8 mouse cellular contexts compared by ENCODE assay signal in the genomic region with DNA sequence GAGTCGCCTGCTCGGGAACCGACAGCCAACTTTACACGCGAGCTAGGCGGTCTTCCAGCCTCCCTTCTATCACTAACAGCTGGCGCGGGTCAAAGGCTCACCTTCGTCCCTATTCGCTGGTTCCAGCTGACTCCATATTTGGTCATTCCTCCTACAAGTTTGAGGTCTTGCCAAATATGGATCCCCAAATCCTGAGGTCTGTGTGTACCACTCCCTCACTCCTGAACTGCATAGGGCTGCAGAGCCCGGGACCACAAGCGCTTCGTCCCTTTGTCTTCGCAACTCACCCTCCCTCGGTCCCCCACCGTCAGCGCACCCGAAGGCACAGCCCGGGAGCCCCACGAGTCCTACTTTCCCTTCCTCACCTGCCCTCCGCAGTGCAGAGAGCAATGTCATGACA. TPM values are rescaled to one million over a fixed set of nuclear protein-coding genes. Genes with fewer than 3 reads are reported as not detected.
DNase-seq lines count a peak whose midpoint lies in the region; ATAC-seq and TF ChIP-seq lines count a peak whose summit lies in the region.

No protein-coding gene starts in this region.

- no peaks in the 10 kb centered on the region for H3K27me3 ChIP-seq in embryonic facial prominence, embryonic 12.5 days
- H3K27me3 ChIP-seq in limb, embryonic 13.5 days: no peaks in the 10 kb centered on the region
- H3K27me3 ChIP-seq in midbrain, embryonic 15.5 days (replicated peaks): no peaks in the 10 kb centered on the region
- no peaks in the 10 kb centered on the region for H3K27me3 ChIP-seq in spleen, adult 2 months (ENCODE audit: control insufficient read depth, insufficient read depth, low read length)

- peaks cover 9% of the 10 kb centered on the region for H3K4me1 ChIP-seq in embryonic facial prominence, embryonic 12.5 days
- H3K4me1 ChIP-seq in limb, embryonic 13.5 days: peaks cover 14% of the 10 kb centered on the region
- H3K4me1 ChIP-seq in midbrain, embryonic 15.5 days: no peaks in the 10 kb centered on the region; the same call in 1 of the 2 replicates
- peaks cover 2% of the 10 kb centered on the region; the same call in 1 of the 2 replicates for H3K4me1 ChIP-seq in spleen, adult 2 months (ENCODE audit: control insufficient read depth, insufficient read depth, insufficient read length)

- H3K9ac ChIP-seq in embryonic facial prominence, embryonic 12.5 days: peak overlapping the region; percentile 81
- H3K9ac ChIP-seq in limb, embryonic 13.5 days: peak overlapping the region; percentile 82
- H3K9ac ChIP-seq in midbrain, embryonic 15.5 days: peak overlapping the region; percentile 82

- ATAC-seq in embryonic facial prominence, embryonic 12.5 days (ENCODE audit: insufficient number of reproducible peaks, insufficient read depth, low FRiP score, low TSS enrichment): peak; percentile 89
- ATAC-seq in limb, embryonic 13.5 days (ENCODE audit: low FRiP score, low read depth): peak; percentile 89
- ATAC-seq in midbrain, embryonic 15.5 days (replicated peaks): peak; percentile 91

- H3K4me3 ChIP-seq in embryonic facial prominence, embryonic 12.5 days: peak overlapping the region; percentile 76
- H3K4me3 ChIP-seq in limb, embryonic 13.5 days: peak overlapping the region; percentile 66
- H3K4me3 ChIP-seq in midbrain, embryonic 15.5 days: peak overlapping the region; percentile 82
- H3K4me3 ChIP-seq in spleen, adult 2 months (ENCODE audit: extremely low read depth, insufficient read depth, insufficient read length): peak overlapping the region; percentile 98

- TF ChIP-seq CTCF in spleen, adult 2 months (IDR thresholded peaks at IDR 0.05; ENCODE audit: extremely low read depth, insufficient read depth, insufficient read length, insufficient replicate concordance): no peak

- peak; percentile 90 for DNase-seq in 3T3-L1 (ENCODE audit: low read depth, low spot score)
- peak; percentile 68 for DNase-seq in adrenal gland, postnatal 25 days
- DNase-seq in heart, adult 11 months: peak; percentile 98
- peak; percentile 78 for DNase-seq in kidney, adult 11 months
- DNase-seq in spleen, adult 2 months (ENCODE audit: low read depth in 1 of 2, low spot score in 2 of 2): peak; percentile 34 to 53

- peaks cover 9% of the 10 kb centered on the region for H3K36me3 ChIP-seq in embryonic facial prominence, embryonic 12.5 days
- peaks cover 11% of the 10 kb centered on the region for H3K36me3 ChIP-seq in limb, embryonic 13.5 days
- 0 out of 2 replicates have a peak, but pooled peaks cover 2% of the 10 kb centered on the region for H3K36me3 ChIP-seq in midbrain, embryonic 15.5 days (replicated peaks)
- peaks cover 5% of the 10 kb centered on the region; the same call in 1 of the 2 replicates for H3K36me3 ChIP-seq in spleen, adult 2 months (ENCODE audit: control insufficient read depth, insufficient read depth, low read length)

- no peak for TF ChIP-seq POLR2A in spleen, adult 2 months (IDR thresholded peaks at IDR 0.05; ENCODE audit: low read depth, low read length)

- peak overlapping the region; percentile 96 for H3K27ac ChIP-seq in embryonic facial prominence, embryonic 12.5 days
- peak overlapping the region; percentile 95 for H3K27ac ChIP-seq in limb, embryonic 13.5 days
- H3K27ac ChIP-seq in midbrain, embryonic 15.5 days: peak overlapping the region; percentile 89
- peak overlapping the region; percentile 96 for H3K27ac ChIP-seq in spleen, adult 2 months (ENCODE audit: insufficient read depth, low read length)

- no peaks in the 10 kb centered on the region for H3K9me3 ChIP-seq in embryonic facial prominence, embryonic 12.5 days
- H3K9me3 ChIP-seq in limb, embryonic 13.5 days: no peaks in the 10 kb centered on the region
- no peaks in the 10 kb centered on the region for H3K9me3 ChIP-seq in midbrain, embryonic 15.5 days

- WGBS in embryonic facial prominence, embryonic 12.5 days: 0% methylated on average over 21 of the region's 21 CpGs
- WGBS in limb, embryonic 13.5 days: 0% methylated on average over 21 of the region's 21 CpGs
- WGBS in midbrain, embryonic 15.5 days: under 1% methylated on average over 21 of the region's 21 CpGs
- 1% methylated on average over 21 of the region's 21 CpGs for WGBS in spleen, adult 2 months

- peak overlapping the region; percentile 60 for H3K4me2 ChIP-seq in embryonic facial prominence, embryonic 12.5 days (replicated peaks)
- peak overlapping the region; percentile 71 for H3K4me2 ChIP-seq in limb, embryonic 13.5 days (replicated peaks)
- peak overlapping the region; percentile 66 for H3K4me2 ChIP-seq in midbrain, embryonic 15.5 days

RNA-seq across cellular contexts. Expression of a gene that starts 0.8 kb away (rescaled TPM):
- 25.7 and 31.1 TPM in 2 replicates for total RNA-seq in adrenal gland, postnatal 25 days (2021)
- polyA plus RNA-seq in embryonic facial prominence, embryonic 12.5 days (2016; fragmentation: Nextera tagmentation; extraction: Ambion mirVana): 153 and 159 TPM in 2 replicates
- 151 TPM in 2 replicates for polyA plus RNA-seq in limb, embryonic 13.5 days (2015; fragmentation: Nextera tagmentation; extraction: Ambion mirVana)
- 49.2 and 56.6 TPM in 2 replicates for polyA plus RNA-seq in midbrain, embryonic 15.5 days (2015; fragmentation: Nextera tagmentation; extraction: Ambion mirVana)
- polyA plus RNA-seq in spleen, adult 2 months (2012; rRNA removed): 3.5 and 3.7 TPM in 2 replicates

RNA-seq across cellular contexts. Expression of a gene that starts 33.3 kb away (rescaled TPM):
- total RNA-seq in adrenal gland, postnatal 25 days (2021): 38.5 and 41.3 TPM in 2 replicates
- polyA plus RNA-seq in embryonic facial prominence, embryonic 12.5 days (2016; fragmentation: Nextera tagmentation; extraction: Ambion mirVana): 23.8 and 32.7 TPM in 2 replicates
- polyA plus RNA-seq in limb, embryonic 13.5 days (2015; fragmentation: Nextera tagmentation; extraction: Ambion mirVana): 18.8 and 22.2 TPM in 2 replicates
- polyA plus RNA-seq in midbrain, embryonic 15.5 days (2015; fragmentation: Nextera tagmentation; extraction: Ambion mirVana): 28.0 and 29.2 TPM in 2 replicates
- 33.3 and 43.7 TPM in 2 replicates for polyA plus RNA-seq in spleen, adult 2 months (2012; rRNA removed)

Comparison
In these comparisons a context has a peak if more than half of its experiments do, and no peak if none do; other contexts are left out.
1. Peak in every context shown above with its lines: DNase-seq, ATAC-seq, H3K4me3 ChIP-seq and H3K27ac ChIP-seq.
2. DNase-seq: peak in every context shown above with its lines; median percentile 98 in heart, adult 11 months; 90 in 3T3-L1; 78 in kidney, adult 11 months; 68 in adrenal gland, postnatal 25 days; 44 in spleen, adult 2 months.
3. RNA of a gene that starts 0.8 kb away (polyA plus RNA-seq): 153 to 159 TPM in embryonic facial prominence, embryonic 12.5 days, 151 TPM in limb, embryonic 13.5 days and 49.2 to 56.6 TPM in midbrain, embryonic 15.5 days; 3.5 to 3.7 TPM in spleen, adult 2 months; every median in the first group is over 10 times any median in the second.